Mouse (Mus musculus): ENCODE results near the gene Tmprss15. TPM values are rescaled to one million over a fixed set of nuclear protein-coding genes. Genes with fewer than 3 reads are reported as not detected.

Gene Tmprss15
- polyA plus RNA-seq, 1 experiment from 2014 or later: not detected

DNA sequence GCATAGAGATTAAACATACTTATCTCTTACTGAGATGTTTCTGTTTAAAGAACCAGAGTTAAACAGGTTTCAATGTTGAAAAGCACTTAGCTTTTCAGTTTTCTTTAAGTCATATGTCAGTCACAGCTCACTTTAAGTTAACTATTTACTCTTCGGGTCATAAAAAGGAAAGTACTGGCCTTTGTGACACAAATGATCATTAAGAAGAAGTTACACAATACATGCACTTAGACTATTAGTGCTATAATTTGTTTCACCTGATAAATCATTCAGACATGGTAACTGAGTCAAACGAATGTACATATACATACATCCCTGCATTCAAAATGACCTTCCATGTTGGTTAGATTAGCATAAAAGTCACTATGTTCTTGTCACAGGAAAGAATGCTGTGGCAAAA, 58.3 kb downstream of the Tmprss15 start:
- no peaks in the 10 kb centered on the region for H3K4me1 ChIP-seq (ENCODE audit: control insufficient read depth, insufficient read depth, low read length)
- WGBS: 50% methylated on average over 2 of the region's 2 CpGs
- no peak overlapping the region for H3K4me2 ChIP-seq (ENCODE audit: low read depth, low read length)
- H3K9ac ChIP-seq (replicated peaks; ENCODE audit: low read depth, low read length): no peak overlapping the region
- no peaks in the 10 kb centered on the region for H3K27me3 ChIP-seq (ENCODE audit: control insufficient read depth, insufficient read depth, low read length)
- no peaks in the 10 kb centered on the region for H3K9me3 ChIP-seq (ENCODE audit: control insufficient read depth, low read length)
- H3K4me3 ChIP-seq (ENCODE audit: low read depth, low read length): no peak overlapping the region
- no peak overlapping the region for H3K27ac ChIP-seq (ENCODE audit: low read depth, low read length)
- no peaks in the 10 kb centered on the region for H3K36me3 ChIP-seq (ENCODE audit: control insufficient read depth, insufficient read depth, low read length)
- ATAC-seq (ENCODE audit: low read depth): no peak

GRCm38 (mm10) chr16:79002812-79003211, 88.1 kb downstream of the Tmprss15 start:
- no peaks in the 10 kb centered on the region for H3K27me3 ChIP-seq (ENCODE audit: control insufficient read depth, insufficient read depth, low read length)
- H3K9ac ChIP-seq (replicated peaks; ENCODE audit: low read depth, low read length): no peak overlapping the region
- H3K36me3 ChIP-seq (ENCODE audit: control insufficient read depth, insufficient read depth, low read length): no peaks in the 10 kb centered on the region
- WGBS: 85% methylated on average over 2 of the region's 2 CpGs
- no peaks in the 10 kb centered on the region for H3K4me1 ChIP-seq (ENCODE audit: control insufficient read depth, insufficient read depth, low read length)
- no peak for ATAC-seq (ENCODE audit: low read depth)
- H3K4me3 ChIP-seq (ENCODE audit: low read depth, low read length): no peak overlapping the region
- H3K9me3 ChIP-seq (ENCODE audit: control insufficient read depth, low read length): no peaks in the 10 kb centered on the region
- no peak overlapping the region for H3K27ac ChIP-seq (ENCODE audit: low read depth, low read length)
- no peak overlapping the region for H3K4me2 ChIP-seq (ENCODE audit: low read depth, low read length)

GRCm38 (mm10) chr16:79001679-79002078, 89.2 kb downstream of the Tmprss15 start:
- Histone ChIP-seq H3K27me3 (ENCODE audit: control insufficient read depth, insufficient read depth, low read length) (no peaks in the 10 kb centered on the region), H3K4me1 (ENCODE audit: control insufficient read depth, insufficient read depth, low read length) (no peaks in the 10 kb centered on the region), H3K4me2 (ENCODE audit: low read depth, low read length) (no peak overlapping the region), H3K9me3 (ENCODE audit: control insufficient read depth, low read length) (no peaks in the 10 kb centered on the region), H3K36me3 (ENCODE audit: control insufficient read depth, insufficient read depth, low read length) (no peaks in the 10 kb centered on the region), H3K9ac (replicated peaks; ENCODE audit: low read depth, low read length) (no peak overlapping the region), H3K4me3 (ENCODE audit: low read depth, low read length) (no peak overlapping the region), H3K27ac (ENCODE audit: low read depth, low read length) (no peak overlapping the region)
- 90% methylated on average over 9 of the region's 9 CpGs for WGBS
- ATAC-seq (ENCODE audit: low read depth): no peak

DNA sequence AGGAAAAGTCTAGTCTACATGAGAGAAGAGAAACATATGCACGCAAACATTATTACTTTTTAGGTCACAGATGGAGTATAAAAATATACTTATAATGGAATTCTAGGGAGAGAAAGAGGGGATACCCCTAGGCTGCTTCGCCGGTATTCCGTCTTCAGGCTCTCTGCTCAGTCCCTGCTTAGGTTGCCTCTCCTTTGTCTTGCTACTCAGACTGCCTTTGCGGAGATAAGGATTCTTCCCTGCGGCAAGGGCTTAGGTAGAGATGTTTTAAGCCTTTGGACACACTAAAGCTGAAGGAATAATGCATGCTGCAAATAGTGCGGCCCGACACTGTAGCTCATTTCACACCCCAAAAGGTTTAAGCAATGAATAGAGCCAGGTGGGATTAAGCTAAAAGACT, 114.5 kb downstream of the Tmprss15 start:
- no peak overlapping the region for H3K4me3 ChIP-seq (ENCODE audit: low read depth, low read length)
- no peak overlapping the region for H3K4me2 ChIP-seq (ENCODE audit: low read depth, low read length)
- no peaks in the 10 kb centered on the region for H3K9me3 ChIP-seq (ENCODE audit: control insufficient read depth, low read length)
- no peak overlapping the region for H3K27ac ChIP-seq (ENCODE audit: low read depth, low read length)
- no peaks in the 10 kb centered on the region for H3K4me1 ChIP-seq (ENCODE audit: control insufficient read depth, insufficient read depth, low read length)
- H3K36me3 ChIP-seq (ENCODE audit: control insufficient read depth, insufficient read depth, low read length): no peaks in the 10 kb centered on the region
- H3K27me3 ChIP-seq (ENCODE audit: control insufficient read depth, insufficient read depth, low read length): no peaks in the 10 kb centered on the region
- no peak for ATAC-seq (ENCODE audit: low read depth)
- 84% methylated on average over 8 of the region's 8 CpGs for WGBS
- H3K9ac ChIP-seq (replicated peaks; ENCODE audit: low read depth, low read length): no peak overlapping the region

GRCm38 (mm10) chr16:78974099-78974498, 116.8 kb downstream of the Tmprss15 start:
- H3K4me3 ChIP-seq (ENCODE audit: low read depth, low read length): no peak overlapping the region
- no peaks in the 10 kb centered on the region for H3K36me3 ChIP-seq (ENCODE audit: control insufficient read depth, insufficient read depth, low read length)
- H3K9me3 ChIP-seq (ENCODE audit: control insufficient read depth, low read length): no peaks in the 10 kb centered on the region
- no peak overlapping the region for H3K9ac ChIP-seq (replicated peaks; ENCODE audit: low read depth, low read length)
- H3K4me2 ChIP-seq (ENCODE audit: low read depth, low read length): no peak overlapping the region
- no peak for ATAC-seq (ENCODE audit: low read depth)
- no peaks in the 10 kb centered on the region for H3K27me3 ChIP-seq (ENCODE audit: control insufficient read depth, insufficient read depth, low read length)
- H3K27ac ChIP-seq (ENCODE audit: low read depth, low read length): no peak overlapping the region
- WGBS: 95% methylated on average over 13 of the region's 13 CpGs
- H3K4me1 ChIP-seq (ENCODE audit: control insufficient read depth, insufficient read depth, low read length): no peaks in the 10 kb centered on the region

- Histone ChIP-seq H3K36me3 (ENCODE audit: control insufficient read depth, insufficient read depth, low read length) (no peaks in the 10 kb centered on the region), H3K4me3 (ENCODE audit: low read depth, low read length) (no peak overlapping the region), H3K9ac (replicated peaks; ENCODE audit: low read depth, low read length) (no peak overlapping the region), H3K4me2 (ENCODE audit: low read depth, low read length) (no peak overlapping the region), H3K9me3 (ENCODE audit: control insufficient read depth, low read length) (no peaks in the 10 kb centered on the region), H3K27ac (ENCODE audit: low read depth, low read length) (no peak overlapping the region), H3K27me3 (ENCODE audit: control insufficient read depth, insufficient read depth, low read length) (no peaks in the 10 kb centered on the region), H3K4me1 (ENCODE audit: control insufficient read depth, insufficient read depth, low read length) (no peaks in the 10 kb centered on the region)
- ATAC-seq (ENCODE audit: low read depth): no peak
- 35% methylated on average over 13 of the region's 13 CpGs for WGBS
Observed at GRCm38 (mm10) chr16:78969091-78969731, 121.7 kb downstream of the Tmprss15 start.

DNA sequence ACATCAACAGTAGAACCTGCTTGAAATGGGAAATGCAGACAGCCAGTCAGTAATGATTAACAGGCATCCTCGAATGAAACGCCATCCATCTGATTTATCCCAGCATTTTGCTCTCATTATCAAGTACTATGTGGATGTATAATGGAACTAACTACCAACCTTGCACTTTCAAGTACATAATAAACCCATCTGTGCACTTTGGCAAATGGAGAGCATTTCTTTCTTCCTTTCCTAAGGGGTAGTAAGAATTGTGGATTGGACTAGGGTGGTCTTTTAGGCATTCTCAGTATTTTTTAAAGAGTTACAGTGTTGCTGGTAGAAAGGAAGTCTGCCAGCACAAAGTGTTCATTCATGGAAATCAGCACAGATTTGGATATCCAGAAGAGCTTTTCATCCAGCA, 133.5 kb downstream of the Tmprss15 start:
- Histone ChIP-seq H3K9me3 (ENCODE audit: control insufficient read depth, low read length) (no peaks in the 10 kb centered on the region), H3K27me3 (ENCODE audit: control insufficient read depth, insufficient read depth, low read length) (no peaks in the 10 kb centered on the region), H3K4me1 (ENCODE audit: control insufficient read depth, insufficient read depth, low read length) (no peaks in the 10 kb centered on the region), H3K4me2 (ENCODE audit: low read depth, low read length) (no peak overlapping the region), H3K36me3 (ENCODE audit: control insufficient read depth, insufficient read depth, low read length) (no peaks in the 10 kb centered on the region), H3K4me3 (ENCODE audit: low read depth, low read length) (no peak overlapping the region), H3K27ac (ENCODE audit: low read depth, low read length) (no peak overlapping the region), H3K9ac (replicated peaks; ENCODE audit: low read depth, low read length) (no peak overlapping the region)
- no peak for ATAC-seq (ENCODE audit: low read depth)
- WGBS: 52% methylated on average over 2 of the region's 2 CpGs

GRCm38 (mm10) chr16:78950359-78950758, 140.5 kb downstream of the Tmprss15 start:
- WGBS: 82% methylated on average over 4 of the region's 4 CpGs

GRCm38 (mm10) chr16:78937755-78938154, 153.1 kb downstream of the Tmprss15 start:
- 0 out of 2 replicates have a peak, but pooled peaks cover 4% of the 10 kb centered on the region for H3K9me3 ChIP-seq (ENCODE audit: control insufficient read depth, low read length)
- no peaks in the 10 kb centered on the region for H3K4me1 ChIP-seq (ENCODE audit: control insufficient read depth, insufficient read depth, low read length)
- no peak overlapping the region for H3K4me3 ChIP-seq (ENCODE audit: low read depth, low read length)
- no peaks in the 10 kb centered on the region for H3K27me3 ChIP-seq (ENCODE audit: control insufficient read depth, insufficient read depth, low read length)
- ATAC-seq (ENCODE audit: low read depth): no peak
- H3K9ac ChIP-seq (replicated peaks; ENCODE audit: low read depth, low read length): no peak overlapping the region
- no peak overlapping the region for H3K27ac ChIP-seq (ENCODE audit: low read depth, low read length)
- 79% methylated on average over 8 of the region's 8 CpGs for WGBS
- no peak overlapping the region for H3K4me2 ChIP-seq (ENCODE audit: low read depth, low read length)
- no peaks in the 10 kb centered on the region for H3K36me3 ChIP-seq (ENCODE audit: control insufficient read depth, insufficient read depth, low read length)

More at GRCm38 (mm10) chr16:78950359-78950758, 140.5 kb downstream of the Tmprss15 start:
- ATAC-seq (ENCODE audit: low read depth): no peak
- H3K27ac ChIP-seq (ENCODE audit: low read depth, low read length): no peak overlapping the region
- no peaks in the 10 kb centered on the region for H3K9me3 ChIP-seq (ENCODE audit: control insufficient read depth, low read length)
- no peaks in the 10 kb centered on the region for H3K27me3 ChIP-seq (ENCODE audit: control insufficient read depth, insufficient read depth, low read length)
- no peak overlapping the region for H3K9ac ChIP-seq (replicated peaks; ENCODE audit: low read depth, low read length)
- no peak overlapping the region for H3K4me3 ChIP-seq (ENCODE audit: low read depth, low read length)
- no peaks in the 10 kb centered on the region for H3K4me1 ChIP-seq (ENCODE audit: control insufficient read depth, insufficient read depth, low read length)
- no peaks in the 10 kb centered on the region for H3K36me3 ChIP-seq (ENCODE audit: control insufficient read depth, insufficient read depth, low read length)
- H3K4me2 ChIP-seq (ENCODE audit: low read depth, low read length): no peak overlapping the region
